Mouse (Mus musculus) forebrain, embryonic 13.5 days (tissue): ENCODE data around the gene Ptpre. TPM values are rescaled to one million over a fixed set of nuclear protein-coding genes. Genes with fewer than 3 reads are reported as not detected.

ENCODE experiments used
- ATAC-seq: fragments of 200-750 bp; cut with Nextera tagmentation; 2 replicates; pipeline ENCODE4 v1.8.0; 2017
- H3K27ac ChIP-seq: fragments of 300-500 bp; sonication (generic); 2 replicates; pipeline ENCODE4 v1.5.1; 2015; ENCODE audit warnings: inconsistent platforms, mild to moderate bottlenecking, moderate library complexity
- H3K27me3 ChIP-seq: fragments of 300-500 bp; sonication (generic); 2 replicates; pipeline ENCODE4 v1.6.1; 2015; ENCODE audit warnings: mild to moderate bottlenecking, inconsistent platforms
- H3K36me3 ChIP-seq: fragments of 300-500 bp; sonication (generic); 2 replicates; pipeline ENCODE4 v1.6.1; 2015; ENCODE audit warnings: mild to moderate bottlenecking, inconsistent platforms; ENCODE audit not compliant: poor library complexity, severe bottlenecking
- H3K4me1 ChIP-seq: fragments of 300-500 bp; sonication (generic); 2 replicates; pipeline ENCODE4 v1.6.1; 2015; ENCODE audit warnings: inconsistent platforms
- H3K4me2 ChIP-seq: fragments of 300-500 bp; sonication (generic); 2 replicates; pipeline ENCODE4 v1.6.1; 2015; ENCODE audit warnings: inconsistent platforms, mild to moderate bottlenecking, moderate library complexity
- H3K4me3 ChIP-seq: fragments of 300-500 bp; sonication (generic); 2 replicates; pipeline ENCODE4 v1.5.1; 2015; ENCODE audit warnings: mild to moderate bottlenecking, inconsistent platforms
- H3K9ac ChIP-seq: fragments of 300-500 bp; sonication (generic); 2 replicates; pipeline ENCODE4 v1.6.1; 2015; ENCODE audit warnings: mild to moderate bottlenecking, inconsistent platforms
- H3K9me3 ChIP-seq: fragments of 300-500 bp; sonication (generic); replicated peaks from 2 replicates; pipeline ENCODE4 v1.6.1; 2016; ENCODE audit warnings: inconsistent platforms
- WGBS: fragments of 180-500 bp; shearing (Covaris S2); methylation state at CpG from one replicate; pipeline ENCODE4 v1.1.7; 2015; 5-methylcytosine and 5-hydroxymethylcytosine counted together
- polyA plus RNA-seq: library from polyadenylated mRNA; unstranded; fragments of >200 nt; fragmentation: Nextera tagmentation; extraction: Ambion mirVana; gene quantifications from 2 replicates; pipeline ENCODE4 v1.2.1, GENCODE M21; 2015

The Ptpre gene
- polyA plus RNA-seq, 1 experiment from 2014 or later, result 2.3 TPM

GRCm38 (mm10) chr7:135517191-135517590 lies 20.1 kb upstream of the Ptpre start:
- Histone ChIP-seq H3K36me3 (no peaks in the 10 kb centered on the region), H3K27ac (no peak overlapping the region), H3K4me3 (no peak overlapping the region), H3K4me1 (no peaks in the 10 kb centered on the region), H3K4me2 (no peak overlapping the region), H3K9me3 (no peaks in the 10 kb centered on the region), H3K9ac (no peak overlapping the region), H3K27me3 (no peaks in the 10 kb centered on the region)
- WGBS, result 77% methylated on average over 4 of the region's 4 CpGs
- no peak for ATAC-seq

- Histone ChIP-seq H3K36me3 (no peaks in the 10 kb centered on the region), H3K9me3 (no peaks in the 10 kb centered on the region), H3K9ac (no peak overlapping the region), H3K27me3 (no peaks in the 10 kb centered on the region), H3K27ac (no peak overlapping the region), H3K4me3 (no peak overlapping the region), H3K4me1 (0 out of 2 replicates have a peak, but pooled peaks cover 3% of the 10 kb centered on the region), H3K4me2 (no peak overlapping the region)
- no peak for ATAC-seq
- WGBS, result 81% methylated on average over 5 of the region's 5 CpGs
Observed at GRCm38 (mm10) chr7:135520241-135520640, 17.0 kb upstream of the Ptpre start.

GRCm38 (mm10) chr7:135521755-135522512 lies 15.3 kb upstream of the Ptpre start:
- no peak overlapping the region for H3K9ac ChIP-seq
- ATAC-seq, result no peak

GRCm38 (mm10) chr7:135523981-135524380 lies 13.3 kb upstream of the Ptpre start:
- no peaks in the 10 kb centered on the region for H3K9me3 ChIP-seq
- no peak overlapping the region for H3K9ac ChIP-seq
- no peaks in the 10 kb centered on the region for H3K27me3 ChIP-seq
- no peak overlapping the region for H3K27ac ChIP-seq
- ATAC-seq, result no peak
- no peak overlapping the region for H3K4me2 ChIP-seq
- H3K4me1 ChIP-seq, result 0 out of 2 replicates have a peak, but pooled peaks cover 3% of the 10 kb centered on the region
- no peak overlapping the region for H3K4me3 ChIP-seq
- whole genome bisulfite sequencing, result 62% methylated on average over 4 of the region's 4 CpGs
- H3K36me3 ChIP-seq, result no peaks in the 10 kb centered on the region

More at GRCm38 (mm10) chr7:135521755-135522512, 15.3 kb upstream of the Ptpre start:
- 76% methylated on average over 15 of the region's 15 CpGs for WGBS
- H3K9me3 ChIP-seq, result no peaks in the 10 kb centered on the region
- no peak overlapping the region for H3K4me3 ChIP-seq
- H3K36me3 ChIP-seq, result no peaks in the 10 kb centered on the region
- 0 out of 2 replicates have a peak, but pooled peaks cover 3% of the 10 kb centered on the region for H3K4me1 ChIP-seq
- no peak overlapping the region for H3K27ac ChIP-seq
- no peaks in the 10 kb centered on the region for H3K27me3 ChIP-seq
- no peak overlapping the region for H3K4me2 ChIP-seq

- WGBS, result 86% methylated on average over 6 of the region's 6 CpGs
- Histone ChIP-seq H3K36me3 (no peaks in the 10 kb centered on the region), H3K9ac (no peak overlapping the region), H3K9me3 (no peaks in the 10 kb centered on the region), H3K4me2 (no peak overlapping the region), H3K4me1 (0 out of 2 replicates have a peak, but pooled peaks cover 3% of the 10 kb centered on the region), H3K4me3 (no peak overlapping the region), H3K27me3 (no peaks in the 10 kb centered on the region), H3K27ac (no peak overlapping the region)
- ATAC-seq, result no peak
Observed at GRCm38 (mm10) chr7:135524424-135524967, 12.8 kb upstream of the Ptpre start.

- Histone ChIP-seq H3K4me2 (no peak overlapping the region), H3K9me3 (no peaks in the 10 kb centered on the region), H3K27me3 (no peaks in the 10 kb centered on the region), H3K4me3 (no peak overlapping the region), H3K27ac (no peak overlapping the region), H3K9ac (no peak overlapping the region), H3K36me3 (no peaks in the 10 kb centered on the region), H3K4me1 (0 out of 2 replicates have a peak, but pooled peaks cover 3% of the 10 kb centered on the region)
- ATAC-seq, result no peak
- 93% methylated on average over 3 of the region's 3 CpGs for WGBS
Observed at GRCm38 (mm10) chr7:135526574-135527152, 10.6 kb upstream of the Ptpre start.

GRCm38 (mm10) chr7:135527169-135527568 lies 10.1 kb upstream of the Ptpre start:
- Histone ChIP-seq H3K9ac (no peak overlapping the region), H3K27ac (no peak overlapping the region), H3K9me3 (no peaks in the 10 kb centered on the region), H3K27me3 (no peaks in the 10 kb centered on the region), H3K4me3 (no peak overlapping the region), H3K4me1 (0 out of 2 replicates have a peak, but pooled peaks cover 3% of the 10 kb centered on the region), H3K36me3 (no peaks in the 10 kb centered on the region), H3K4me2 (no peak overlapping the region)
- WGBS, result 70% methylated on average over 3 of the region's 3 CpGs
- no peak for ATAC-seq

- WGBS, result 90% methylated on average over 7 of the region's 7 CpGs
- H3K36me3 ChIP-seq, result no peaks in the 10 kb centered on the region
- H3K4me1 ChIP-seq, result 0 out of 2 replicates have a peak, but pooled peaks cover 3% of the 10 kb centered on the region
- ATAC-seq, result no peak
- H3K4me2 ChIP-seq, result no peak within 1 kb of the TSS
- no peaks in the 10 kb centered on the region for H3K9me3 ChIP-seq
- no peak within 1 kb of the TSS for H3K27ac ChIP-seq
- H3K27me3 ChIP-seq, result no peaks in the 10 kb centered on the region
- H3K9ac ChIP-seq, result no peak within 1 kb of the TSS
- no peak within 1 kb of the TSS for H3K4me3 ChIP-seq
Observed at GRCm38 (mm10) chr7:135528515-135528914, 8.8 kb upstream of the Ptpre start, which contains the start of gene Clrn3. Gene Clrn3 (minus strand): TSS chr7:135528654.

- ATAC-seq, result no peak
- H3K36me3 ChIP-seq, result no peaks in the 10 kb centered on the region
- 88% methylated on average over 2 of the region's 2 CpGs for WGBS
- no peaks in the 10 kb centered on the region for H3K9me3 ChIP-seq
- H3K4me1 ChIP-seq, result 0 out of 2 replicates have a peak, but pooled peaks cover under 1% of the 10 kb centered on the region
- no peak overlapping the region for H3K27ac ChIP-seq
- no peaks in the 10 kb centered on the region for H3K27me3 ChIP-seq
- no peak overlapping the region for H3K4me2 ChIP-seq
- H3K4me3 ChIP-seq, result no peak overlapping the region
- H3K9ac ChIP-seq, result no peak overlapping the region
Observed at GRCm38 (mm10) chr7:135529068-135529467, 8.2 kb upstream of the Ptpre start.

GRCm38 (mm10) chr7:135534548-135535189 lies 2.6 kb upstream of the Ptpre start:
- no peaks in the 10 kb centered on the region for H3K36me3 ChIP-seq
- peaks cover 9% of the 10 kb centered on the region for H3K4me1 ChIP-seq
- no peak for ATAC-seq
- no peaks in the 10 kb centered on the region for H3K9me3 ChIP-seq
- peaks cover 14% of the 10 kb centered on the region for H3K27me3 ChIP-seq
- H3K4me2 ChIP-seq, result no peak overlapping the region
- 61% methylated on average over 2 of the region's 2 CpGs for WGBS
- H3K27ac ChIP-seq, result no peak overlapping the region
- no peak overlapping the region for H3K4me3 ChIP-seq
- no peak overlapping the region for H3K9ac ChIP-seq

GRCm38 (mm10) chr7:135535908-135536307 lies 1.4 kb upstream of the Ptpre start:
- no peaks in the 10 kb centered on the region for H3K36me3 ChIP-seq
- H3K9ac ChIP-seq, result no peak overlapping the region
- ATAC-seq, result no peak
- H3K4me2 ChIP-seq, result no peak overlapping the region
- peaks cover 9% of the 10 kb centered on the region for H3K4me1 ChIP-seq
- H3K9me3 ChIP-seq, result no peaks in the 10 kb centered on the region
- H3K27ac ChIP-seq, result no peak overlapping the region
- no peak overlapping the region for H3K4me3 ChIP-seq
- WGBS, result 76% methylated on average over 3 of the region's 3 CpGs
- peaks cover 18% of the 10 kb centered on the region for H3K27me3 ChIP-seq
